Mouse (Mus musculus) liver, adult 2 months (tissue): ENCODE measurements around the gene Arfgap2.

Experiments
- CTCF ChIP-seq: fragments of 200-500 bp; IDR thresholded peaks from 2 replicates; pipeline ENCODE4 v1.5.1; 2011; ENCODE audit warnings: low read depth, low read length, control low read depth
- POLR2A ChIP-seq: fragments of 200-500 bp; IDR thresholded peaks from 2 replicates; pipeline ENCODE4 v1.6.1; 2011; ENCODE audit warnings: low read length, control low read depth; ENCODE audit not compliant: insufficient read depth; ENCODE audit errors: extremely low read depth

DNA sequence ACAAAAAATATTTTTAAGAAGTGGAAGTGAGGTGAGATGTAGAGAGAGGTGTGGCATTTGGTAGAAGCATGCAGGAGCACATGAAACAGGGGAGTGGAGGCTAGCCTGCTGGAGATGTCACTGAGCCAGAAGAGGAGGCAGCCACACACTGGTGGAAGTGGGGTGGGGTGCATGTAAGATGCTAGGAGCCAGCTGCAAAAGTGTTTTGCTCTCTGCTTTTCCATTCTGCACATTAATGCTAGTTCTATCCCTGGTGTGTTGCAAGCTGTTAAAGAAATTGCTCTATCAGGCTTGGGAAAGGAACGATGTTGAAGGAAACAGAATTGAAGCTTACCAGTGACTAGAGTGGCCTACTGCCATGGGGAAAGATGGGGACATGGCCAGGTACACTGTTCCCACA is 59.6 kb downstream of the Arfgap2 start:
- TF ChIP-seq POLR2A (no peak), CTCF (no peak)
